Mouse (Mus musculus) heart, embryonic 16.5 days (tissue): ENCODE results near the gene St3gal3. TPM values are rescaled to one million over a fixed set of nuclear protein-coding genes. Genes with fewer than 3 reads are reported as not detected.

Experiments
- ATAC-seq: fragments of 200-750 bp; cut with Nextera tagmentation; replicated peaks from 2 replicates; pipeline ENCODE4 v1.8.0; 2017; ENCODE audit warnings: moderate number of reproducible peaks; ENCODE audit not compliant: insufficient read depth, low FRiP score; ENCODE audit errors: extremely low read depth
- H3K27ac ChIP-seq: fragments of 300-500 bp; sonication (generic); 2 replicates; pipeline ENCODE4 v1.5.1; 2014; ENCODE audit warnings: mild to moderate bottlenecking, low read length, control low read depth, moderate library complexity
- H3K27me3 ChIP-seq: fragments of 300-500 bp; sonication (generic); 2 replicates; pipeline ENCODE4 v1.6.1; 2014; ENCODE audit warnings: low read length, mixed read lengths; ENCODE audit not compliant: control insufficient read depth, insufficient read depth
- H3K36me3 ChIP-seq: fragments of 300-500 bp; sonication (generic); 2 replicates; pipeline ENCODE4 v1.6.1; 2014; ENCODE audit not compliant: control insufficient read depth, insufficient read depth
- H3K4me1 ChIP-seq: fragments of 300-500 bp; sonication (generic); 2 replicates; pipeline ENCODE4 v1.6.1; 2014; ENCODE audit warnings: low read length, mixed read lengths; ENCODE audit not compliant: control insufficient read depth, insufficient read depth
- H3K4me2 ChIP-seq: fragments of 300-500 bp; sonication (generic); 2 replicates; pipeline ENCODE4 v1.6.1; 2014; ENCODE audit warnings: low read depth, mild to moderate bottlenecking, control low read depth, low read length
- H3K4me3 ChIP-seq: fragments of 300-500 bp; sonication (generic); 2 replicates; pipeline ENCODE4 v1.5.1; 2014; ENCODE audit warnings: mild to moderate bottlenecking, control low read depth, low read length
- H3K9ac ChIP-seq: fragments of 300-500 bp; sonication (generic); 2 replicates; pipeline ENCODE4 v1.6.1; 2014; ENCODE audit warnings: low read length, control low read depth
- H3K9me3 ChIP-seq: fragments of 300-500 bp; sonication (generic); replicated peaks from 2 replicates; pipeline ENCODE4 v1.6.1; 2016; ENCODE audit warnings: low read length; ENCODE audit not compliant: control insufficient read depth
- WGBS: fragments of 180-500 bp; shearing (Covaris S2); extraction: QIAGEN DNeasy Blood & Tissue Kit; methylation state at CpG from one replicate; pipeline ENCODE4 v1.1.7; 2014; 5-methylcytosine and 5-hydroxymethylcytosine counted together
- polyA plus RNA-seq: library from polyadenylated mRNA; unstranded; fragments of >200 nt; fragmentation: Nextera tagmentation; extraction: Ambion mirVana; gene quantifications from 2 replicates; pipeline ENCODE4 v1.2.1, GENCODE M21; 2015

St3gal3 gene
- polyA plus RNA-seq, 1 experiment from 2014 or later, result 7.8 TPM

- H3K9ac ChIP-seq, result no peak overlapping the region
- no peak for ATAC-seq
- H3K4me2 ChIP-seq, result no peak overlapping the region
- H3K4me1 ChIP-seq, result no peaks in the 10 kb centered on the region
- 87% methylated on average over 15 of the region's 15 CpGs for WGBS
- H3K36me3 ChIP-seq, result peaks cover 70% of the 10 kb centered on the region
- 0 out of 2 replicates have a peak, but pooled peaks cover 2% of the 10 kb centered on the region for H3K9me3 ChIP-seq
- no peak overlapping the region for H3K4me3 ChIP-seq
- no peak overlapping the region for H3K27ac ChIP-seq
- H3K27me3 ChIP-seq, result no peaks in the 10 kb centered on the region
These were observed 21.8 kb upstream of the St3gal3 start for GRCm38 (mm10) chr4:118156559-118156958.

GRCm38 (mm10) chr4:118154889-118155288, 20.2 kb upstream of the St3gal3 start:
- ATAC-seq, result no peak
- Histone ChIP-seq H3K4me1 (peaks cover 6% of the 10 kb centered on the region; the same call in 1 of the 2 replicates), H3K9ac (no peak overlapping the region), H3K36me3 (peaks cover 56% of the 10 kb centered on the region), H3K27me3 (no peaks in the 10 kb centered on the region), H3K4me3 (no peak overlapping the region), H3K9me3 (0 out of 2 replicates have a peak, but pooled peaks cover 2% of the 10 kb centered on the region), H3K27ac (no peak overlapping the region), H3K4me2 (no peak overlapping the region)
- 89% methylated on average over 5 of the region's 5 CpGs for WGBS

DNA sequence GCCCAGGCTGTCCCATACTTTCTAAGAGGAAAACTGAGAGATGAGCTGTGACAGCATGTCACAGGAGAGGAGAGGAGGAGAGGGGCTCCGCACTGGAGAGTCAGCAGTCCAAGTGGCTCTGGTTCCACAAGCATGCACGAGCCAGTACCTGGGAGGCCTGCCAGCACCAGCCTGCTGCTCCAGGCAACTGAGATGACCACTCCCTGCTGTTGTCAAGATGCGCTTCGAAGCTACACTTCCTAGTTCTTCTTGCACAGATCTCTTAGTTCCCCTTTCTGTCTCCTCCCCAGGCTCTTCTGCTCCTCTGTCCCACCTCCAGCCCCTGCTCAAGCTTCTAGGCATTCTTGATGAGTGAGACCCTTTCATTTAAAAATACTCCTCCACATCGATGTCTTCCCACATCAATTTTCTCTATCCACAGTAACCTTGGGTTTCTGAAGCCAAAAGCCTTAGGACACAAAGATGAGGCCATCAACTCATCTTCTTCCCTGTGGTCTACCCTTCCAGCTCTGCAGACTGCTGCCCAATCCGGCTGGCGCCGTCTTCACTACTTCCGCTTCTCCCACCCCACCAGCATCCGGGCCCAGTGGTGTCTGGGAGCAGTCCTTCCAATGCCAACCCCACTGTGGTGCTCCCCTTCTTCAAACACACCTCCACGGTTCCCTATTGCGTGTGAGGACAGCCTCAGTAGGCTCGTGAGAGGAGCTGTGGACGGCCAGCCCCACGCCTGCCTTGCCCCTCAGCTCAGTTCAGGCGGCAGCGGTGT, 17.5 kb upstream of the St3gal3 start:
- H3K27me3 ChIP-seq, result no peaks in the 10 kb centered on the region
- H3K4me3 ChIP-seq, result no peak overlapping the region
- H3K4me1 ChIP-seq, result peaks cover 6% of the 10 kb centered on the region; the same call in 1 of the 2 replicates
- WGBS, result 89% methylated on average over 17 of the region's 17 CpGs
- ATAC-seq, result no peak
- H3K4me2 ChIP-seq, result no peak overlapping the region
- H3K9ac ChIP-seq, result no peak overlapping the region
- H3K9me3 ChIP-seq, result no peaks in the 10 kb centered on the region
- no peak overlapping the region for H3K27ac ChIP-seq
- peaks cover 43% of the 10 kb centered on the region for H3K36me3 ChIP-seq

DNA sequence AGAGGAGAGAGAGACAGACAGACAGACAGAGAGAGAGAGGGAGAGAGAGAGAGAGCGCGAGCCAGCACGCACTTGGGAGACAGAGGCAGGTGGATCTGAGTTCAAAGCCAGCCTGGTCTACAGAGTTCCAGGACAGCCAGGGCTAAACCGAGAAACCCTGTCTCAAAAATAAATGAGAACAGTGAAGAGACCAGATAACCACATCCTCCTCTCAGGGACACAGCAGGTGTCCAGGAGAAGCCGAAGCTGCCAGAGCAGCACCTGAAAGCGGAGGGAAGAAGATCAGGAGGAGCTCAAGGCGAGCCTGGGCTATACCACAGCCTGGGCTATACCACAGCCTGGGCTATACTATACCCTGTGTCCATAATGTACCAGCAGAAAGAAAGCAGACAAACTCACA, 16.1 kb upstream of the St3gal3 start:
- H3K27ac ChIP-seq, result no peak overlapping the region
- no peak overlapping the region for H3K4me3 ChIP-seq
- H3K27me3 ChIP-seq, result no peaks in the 10 kb centered on the region
- H3K9ac ChIP-seq, result no peak overlapping the region
- H3K4me2 ChIP-seq, result no peak overlapping the region
- WGBS, result 89% methylated on average over 7 of the region's 7 CpGs
- H3K36me3 ChIP-seq, result peaks cover 48% of the 10 kb centered on the region
- no peak for ATAC-seq
- H3K4me1 ChIP-seq, result peaks cover 6% of the 10 kb centered on the region; the same call in 1 of the 2 replicates
- no peaks in the 10 kb centered on the region for H3K9me3 ChIP-seq

DNA sequence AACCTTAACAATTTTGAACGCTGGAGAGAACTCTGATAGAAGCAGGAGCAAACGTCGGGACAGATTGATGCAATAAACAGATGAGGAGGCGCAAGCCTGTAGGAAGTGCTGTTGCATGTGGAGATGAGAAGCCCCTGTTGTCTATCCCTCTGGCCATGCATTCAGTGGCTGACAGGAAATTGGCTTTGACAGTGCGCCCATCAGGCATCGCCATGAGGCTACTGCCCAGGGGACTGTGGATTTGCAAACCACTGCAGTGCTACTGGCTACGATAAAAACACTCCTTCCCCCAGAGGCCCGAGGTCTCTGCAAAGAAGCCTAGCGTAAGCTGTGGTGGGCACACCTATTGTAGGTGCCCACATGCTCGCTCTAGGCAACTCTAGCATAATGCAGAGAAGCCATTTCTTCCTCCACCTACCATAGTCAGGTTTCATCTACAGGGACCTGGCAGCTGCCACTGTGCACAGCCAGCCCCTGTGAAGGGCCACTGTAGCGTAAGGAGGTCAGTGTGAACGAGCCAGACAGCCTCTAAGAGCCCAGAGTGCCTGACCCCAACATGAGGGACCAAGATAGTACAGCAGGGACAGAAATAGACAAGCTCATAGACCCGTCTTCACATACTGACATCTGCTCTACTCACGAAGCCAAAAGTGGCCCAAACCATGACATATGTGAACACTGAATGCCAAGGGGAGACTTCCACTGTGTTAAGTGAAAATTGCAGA, 15.4 kb upstream of the St3gal3 start:
- peak; percentile 63 for ATAC-seq
- H3K27ac ChIP-seq, result no peak overlapping the region
- no peaks in the 10 kb centered on the region for H3K27me3 ChIP-seq
- H3K9me3 ChIP-seq, result no peaks in the 10 kb centered on the region
- H3K4me1 ChIP-seq, result peaks cover 6% of the 10 kb centered on the region; the same call in 1 of the 2 replicates
- no peak overlapping the region for H3K4me2 ChIP-seq
- H3K36me3 ChIP-seq, result peaks cover 51% of the 10 kb centered on the region
- 68% methylated on average over 14 of the region's 14 CpGs for WGBS
- H3K4me3 ChIP-seq, result no peak overlapping the region
- no peak overlapping the region for H3K9ac ChIP-seq

GRCm38 (mm10) chr4:118149055-118149576, 14.4 kb upstream of the St3gal3 start:
- ATAC-seq, result no peak
- H3K27me3 ChIP-seq, result no peaks in the 10 kb centered on the region
- no peak overlapping the region for H3K4me3 ChIP-seq
- H3K36me3 ChIP-seq, result peaks cover 54% of the 10 kb centered on the region
- H3K4me1 ChIP-seq, result peaks cover 6% of the 10 kb centered on the region; the same call in 1 of the 2 replicates
- H3K27ac ChIP-seq, result no peak overlapping the region
- no peak overlapping the region for H3K9ac ChIP-seq
- no peak overlapping the region for H3K4me2 ChIP-seq
- 88% methylated on average over 10 of the region's 10 CpGs for WGBS
- H3K9me3 ChIP-seq, result no peaks in the 10 kb centered on the region

GRCm38 (mm10) chr4:118148317-118148687, 13.6 kb upstream of the St3gal3 start:
- ATAC-seq, result no peak
- no peak overlapping the region for H3K4me3 ChIP-seq
- no peak overlapping the region for H3K27ac ChIP-seq
- no peaks in the 10 kb centered on the region for H3K9me3 ChIP-seq
- peaks cover 6% of the 10 kb centered on the region; the same call in 1 of the 2 replicates for H3K4me1 ChIP-seq
- no peak overlapping the region for H3K9ac ChIP-seq
- H3K36me3 ChIP-seq, result peaks cover 61% of the 10 kb centered on the region
- no peak overlapping the region for H3K4me2 ChIP-seq
- no peaks in the 10 kb centered on the region for H3K27me3 ChIP-seq
- WGBS, result 64% methylated on average over 10 of the region's 10 CpGs

GRCm38 (mm10) chr4:118147547-118148316, 13.0 kb upstream of the St3gal3 start:
- Histone ChIP-seq H3K9me3 (no peaks in the 10 kb centered on the region), H3K27ac (no peak overlapping the region), H3K4me2 (no peak overlapping the region), H3K27me3 (no peaks in the 10 kb centered on the region), H3K4me1 (peaks cover 6% of the 10 kb centered on the region; the same call in 1 of the 2 replicates), H3K4me3 (no peak overlapping the region), H3K9ac (no peak overlapping the region), H3K36me3 (peaks cover 62% of the 10 kb centered on the region)
- ATAC-seq, result no peak
- 89% methylated on average over 19 of the region's 19 CpGs for WGBS
